Mouse (Mus musculus) midbrain, embryonic 11.5 days (tissue): Measurements from ENCODE around the gene Fastk. TPM values are rescaled to one million over a fixed set of nuclear protein-coding genes. Genes with fewer than 3 reads are reported as not detected.
A peak's percentile ranks its signal among the peaks of the same experiment; 100 is the strongest.

Experiments
- ATAC-seq: fragments of 200-750 bp; cut with Nextera tagmentation; 2 replicates; pipeline ENCODE4 v1.8.0; 2017; ENCODE audit warnings: moderate TSS enrichment, moderate library complexity; ENCODE audit not compliant: low FRiP score
- DNase-seq: peaks from one replicate; pipeline ENCODE4 v3.0.0; 2015; ENCODE audit warnings: low spot score; ENCODE audit errors: missing footprints
- H3K27ac ChIP-seq: fragments of 300-500 bp; sonication (generic); 2 replicates; pipeline ENCODE4 v1.5.1; 2014; ENCODE audit warnings: low read depth, low read length
- H3K27me3 ChIP-seq: fragments of 300-500 bp; sonication (generic); 2 replicates; pipeline ENCODE4 v1.6.1; 2014; ENCODE audit warnings: mild to moderate bottlenecking, low read length, moderate library complexity, mixed read lengths; ENCODE audit not compliant: control insufficient read depth, insufficient read depth
- H3K36me3 ChIP-seq: fragments of 300-500 bp; sonication (generic); 2 replicates; pipeline ENCODE4 v1.6.1; 2014; ENCODE audit warnings: mild to moderate bottlenecking, low read length, moderate library complexity, mixed read lengths; ENCODE audit not compliant: control insufficient read depth, insufficient read depth
- H3K4me1 ChIP-seq: fragments of 300-500 bp; sonication (generic); 2 replicates; pipeline ENCODE4 v1.6.1; 2014; ENCODE audit warnings: low read length; ENCODE audit not compliant: control insufficient read depth, insufficient read depth
- H3K4me2 ChIP-seq: fragments of 300-500 bp; sonication (generic); 2 replicates; pipeline ENCODE4 v1.6.1; 2014; ENCODE audit warnings: mild to moderate bottlenecking, moderate library complexity
- H3K4me3 ChIP-seq: fragments of 300-500 bp; sonication (generic); 2 replicates; pipeline ENCODE4 v1.5.1; 2014; ENCODE audit warnings: low read depth, low read length
- H3K9ac ChIP-seq: fragments of 300-500 bp; sonication (generic); 2 replicates; pipeline ENCODE4 v1.6.1; 2014; ENCODE audit warnings: low read length
- H3K9me3 ChIP-seq: fragments of 300-500 bp; sonication (generic); 2 replicates; pipeline ENCODE4 v1.6.1; 2016; ENCODE audit warnings: low read length; ENCODE audit not compliant: control insufficient read depth
- WGBS: fragments of 180-500 bp; shearing (Covaris S2); extraction: QIAGEN DNeasy Blood & Tissue Kit; methylation state at CpG from one replicate; pipeline ENCODE4 v1.1.7; 2014; 5-methylcytosine and 5-hydroxymethylcytosine counted together
- polyA plus RNA-seq: library from polyadenylated mRNA; unstranded; fragments of >200 nt; fragmentation: Nextera tagmentation; extraction: Ambion mirVana; gene quantifications from 2 replicates; pipeline ENCODE4 v1.2.1, GENCODE M21; 2014

Gene Fastk
- polyA plus RNA-seq, 1 experiment from 2014 or later, result 84.6 TPM

DNA sequence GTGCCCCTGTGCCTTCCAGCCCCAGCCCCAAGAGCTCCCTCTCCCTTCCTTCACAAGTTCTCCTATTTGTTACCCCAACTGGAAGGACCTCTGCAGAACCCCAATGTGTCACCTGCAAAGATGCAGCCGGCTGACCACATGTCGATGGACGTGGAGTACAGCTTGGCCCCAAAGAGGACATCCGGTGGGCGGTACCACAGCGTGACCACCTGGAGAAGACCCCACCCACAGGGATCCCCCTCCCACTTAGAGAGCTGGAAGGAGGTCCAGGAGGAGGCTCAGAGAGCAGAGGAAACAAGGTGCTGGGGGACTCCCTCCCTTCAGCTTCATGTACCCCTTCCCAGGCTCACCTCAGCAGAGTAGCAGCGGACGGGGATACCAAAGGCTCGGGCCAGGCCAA, 24.7 kb downstream of the Fastk start:
- Histone ChIP-seq H3K36me3 (peaks cover 7% of the 10 kb centered on the region), H3K9me3 (no peaks in the 10 kb centered on the region), H3K27me3 (no peaks in the 10 kb centered on the region), H3K4me1 (peaks cover 16% of the 10 kb centered on the region), H3K4me2 (no peak overlapping the region), H3K9ac (no peak overlapping the region), H3K4me3 (no peak overlapping the region), H3K27ac (no peak overlapping the region)
- DNase-seq (no peak), ATAC-seq (no peak)
- WGBS, result 89% methylated on average over 9 of the region's 9 CpGs

DNA sequence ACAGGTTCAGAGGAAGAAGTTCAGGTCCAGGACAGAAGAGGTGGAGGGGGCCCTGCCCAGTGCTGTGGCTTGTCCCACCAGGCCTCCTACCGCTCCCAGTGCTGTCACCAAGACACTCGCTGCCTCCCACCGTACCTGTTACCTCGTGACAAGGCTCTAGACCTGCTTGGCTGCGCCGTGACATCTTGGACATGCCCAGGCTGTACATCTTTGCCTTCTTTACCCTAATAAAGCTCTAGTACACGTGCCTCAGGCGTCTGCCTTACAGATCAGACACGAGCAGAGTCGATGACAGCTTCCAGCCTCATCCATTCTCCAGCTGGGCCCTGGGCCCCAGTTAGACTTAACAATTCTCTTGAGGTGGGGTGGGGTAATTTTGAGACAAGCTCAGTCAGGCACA, 27.5 kb downstream of the Fastk start:
- WGBS, result 88% methylated on average over 10 of the region's 10 CpGs
- Histone ChIP-seq H3K9me3 (no peaks in the 10 kb centered on the region), H3K4me1 (peaks cover 1% of the 10 kb centered on the region), H3K27me3 (no peaks in the 10 kb centered on the region), H3K27ac (no peak overlapping the region), H3K4me3 (no peak overlapping the region), H3K36me3 (peaks cover 7% of the 10 kb centered on the region), H3K4me2 (no peak overlapping the region), H3K9ac (no peak overlapping the region)
- ATAC-seq (no peak), DNase-seq (no peak)

DNA sequence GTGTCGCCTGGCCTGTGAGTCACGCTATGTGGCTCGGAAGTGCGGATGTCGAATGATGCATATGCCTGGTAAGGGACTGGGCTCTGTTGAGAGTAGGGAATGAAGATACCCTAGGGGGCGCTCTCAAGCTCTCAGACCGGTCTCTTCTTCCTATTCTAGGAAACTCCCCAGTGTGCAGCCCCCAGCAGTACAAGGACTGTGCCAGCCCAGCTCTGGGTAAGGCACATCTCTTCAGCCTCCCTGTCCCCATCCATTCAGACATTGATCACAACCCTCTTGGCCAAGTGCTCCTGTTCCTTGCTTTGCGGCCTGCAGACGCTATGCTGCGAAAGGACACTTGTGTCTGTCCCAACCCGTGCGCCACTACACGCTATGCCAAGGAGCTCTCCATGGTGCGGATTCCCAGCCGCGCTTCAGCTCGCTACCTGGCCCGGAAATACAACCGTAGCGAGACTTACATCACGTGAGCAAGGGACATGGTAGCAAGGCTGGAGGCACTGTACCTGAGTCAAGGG, 28.8 kb downstream of the Fastk start:
- H3K4me3 ChIP-seq, result no peak overlapping the region

DNA sequence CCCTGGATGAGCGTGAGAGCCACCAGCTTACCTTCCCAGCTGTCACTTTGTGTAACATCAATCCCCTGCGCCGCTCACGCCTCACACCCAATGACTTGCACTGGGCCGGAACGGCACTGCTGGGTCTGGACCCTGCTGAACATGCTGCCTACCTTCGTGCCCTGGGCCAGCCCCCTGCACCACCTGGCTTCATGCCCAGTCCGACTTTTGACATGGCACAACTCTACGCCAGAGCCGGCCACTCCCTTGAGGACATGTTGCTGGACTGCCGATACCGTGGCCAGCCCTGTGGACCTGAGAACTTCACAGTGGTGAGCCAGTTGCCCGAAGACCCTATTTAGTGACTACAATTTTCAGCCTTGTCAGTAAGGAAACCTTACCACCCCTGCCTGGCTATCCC, 31.1 kb downstream of the Fastk start:
- Histone ChIP-seq H3K9me3 (no peaks in the 10 kb centered on the region), H3K36me3 (peaks cover 3% of the 10 kb centered on the region), H3K4me3 (no peak overlapping the region), H3K9ac (no peak overlapping the region), H3K4me1 (no peaks in the 10 kb centered on the region), H3K27ac (no peak overlapping the region), H3K4me2 (no peak overlapping the region), H3K27me3 (no peaks in the 10 kb centered on the region)
- DNase-seq, result no peak
- no peak for ATAC-seq
- 85% methylated on average over 13 of the region's 13 CpGs for WGBS

More for the DNA sequence above, 28.8 kb downstream of the Fastk start:
- DNase-seq (peak; percentile 96), ATAC-seq (peak; percentile 68)
- peaks cover 7% of the 10 kb centered on the region for H3K36me3 ChIP-seq
- no peak overlapping the region for H3K27ac ChIP-seq
- no peak overlapping the region for H3K4me2 ChIP-seq
- no peak overlapping the region for H3K9ac ChIP-seq
- H3K4me1 ChIP-seq, result no peaks in the 10 kb centered on the region
- WGBS, result 5% methylated on average over 21 of the region's 21 CpGs
- no peaks in the 10 kb centered on the region for H3K9me3 ChIP-seq
- H3K27me3 ChIP-seq, result no peaks in the 10 kb centered on the region

DNA sequence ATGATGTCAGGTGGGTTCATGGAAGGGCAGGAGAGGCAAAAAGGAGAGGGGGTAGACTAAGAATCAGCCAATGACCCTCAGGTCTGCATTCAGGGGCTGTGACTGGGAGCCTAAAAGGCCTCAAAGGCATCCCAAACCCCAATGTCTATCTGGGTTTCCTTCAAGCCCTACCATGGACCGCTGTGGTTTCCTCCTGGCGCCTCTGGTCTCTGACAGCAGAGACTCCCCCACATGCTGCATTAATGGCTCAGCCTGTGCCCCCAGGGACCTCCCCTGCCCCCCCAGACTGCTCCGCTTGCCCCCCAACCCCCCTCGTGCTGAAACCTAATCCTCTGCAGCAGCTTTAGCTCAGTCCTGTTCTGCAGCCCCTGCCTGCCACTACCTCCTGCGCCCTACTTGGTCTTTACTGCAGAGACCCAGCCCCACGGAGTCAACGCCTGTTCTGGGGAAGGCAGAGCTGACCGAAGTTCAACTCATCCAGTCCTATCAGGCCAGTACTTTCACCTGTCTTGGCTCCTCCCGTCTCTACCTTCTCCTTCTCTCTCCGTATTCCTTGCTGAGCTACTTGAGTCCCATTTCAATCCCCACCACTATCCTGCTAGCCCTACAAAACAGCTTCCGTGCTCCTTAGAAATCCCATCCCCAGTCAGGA, 31.9 kb downstream of the Fastk start, which contains the start of gene Asic3:
Gene Asic3 (plus strand): TSS at position 351 of the 652 bp plus-strand sequence.
- H3K9ac ChIP-seq, result no peak within 1 kb of the TSS
- DNase-seq (no peak), ATAC-seq (no peak)
- H3K36me3 ChIP-seq, result peaks cover 3% of the 10 kb centered on the region
- no peaks in the 10 kb centered on the region for H3K27me3 ChIP-seq
- H3K27ac ChIP-seq, result no peak within 1 kb of the TSS
- WGBS, result 50% methylated on average over 11 of the region's 11 CpGs
- H3K4me1 ChIP-seq, result no peaks in the 10 kb centered on the region
- H3K4me3 ChIP-seq, result no peak within 1 kb of the TSS
- H3K4me2 ChIP-seq, result no peak within 1 kb of the TSS
- H3K9me3 ChIP-seq, result no peaks in the 10 kb centered on the region

DNA sequence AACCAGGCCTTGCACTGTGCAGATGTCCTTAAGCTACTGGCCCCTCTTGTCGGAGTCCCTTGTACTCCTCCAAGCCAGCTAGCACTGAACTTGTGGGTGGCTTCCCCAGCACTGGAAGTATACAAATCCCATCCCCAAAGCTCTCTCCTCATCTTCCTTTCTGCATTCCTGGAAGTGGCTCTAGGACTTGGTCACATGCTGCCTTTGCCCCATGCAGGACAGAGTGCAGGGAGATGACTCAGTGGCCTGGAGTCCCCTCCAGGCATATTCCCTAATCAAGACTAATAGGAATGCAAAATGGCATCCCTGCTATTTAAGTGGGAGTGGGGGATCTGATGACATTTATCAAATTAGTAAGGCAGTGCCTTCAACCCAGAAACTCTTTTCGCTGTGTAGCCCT, 33.0 kb downstream of the Fastk start:
- WGBS, result 92% methylated on average over 2 of the region's 2 CpGs

DNA sequence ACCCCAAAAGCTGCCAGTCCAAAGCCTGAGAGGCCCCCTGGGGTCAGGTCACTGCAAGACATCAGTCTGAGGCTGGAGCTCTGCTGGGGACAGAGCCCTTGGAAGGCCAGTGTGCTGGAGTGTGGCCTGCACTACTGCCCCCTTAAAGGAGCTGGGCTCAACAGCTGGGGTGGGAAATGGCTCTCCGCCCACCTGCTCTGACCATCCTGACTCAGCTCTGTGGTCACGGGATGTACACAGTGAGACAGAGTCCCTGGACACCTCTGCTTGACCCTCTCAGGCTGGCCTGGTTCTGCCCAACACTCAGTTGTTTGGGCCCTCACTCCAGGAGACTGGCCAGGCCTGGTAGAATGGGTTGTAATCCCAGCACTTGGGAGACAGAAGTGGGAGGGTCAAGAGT, 35.6 kb downstream of the Fastk start:
- DNase-seq (no peak), ATAC-seq (no peak; the same call in 1 of the 2 replicates)
- no peak overlapping the region for H3K9ac ChIP-seq
- H3K4me1 ChIP-seq, result no peaks in the 10 kb centered on the region
- H3K36me3 ChIP-seq, result peaks cover 2% of the 10 kb centered on the region; the same call in 1 of the 2 replicates
- H3K4me2 ChIP-seq, result no peak overlapping the region
- no peaks in the 10 kb centered on the region for H3K27me3 ChIP-seq
- 75% methylated on average over 2 of the region's 2 CpGs for WGBS
- H3K27ac ChIP-seq, result no peak overlapping the region
- H3K4me3 ChIP-seq, result no peak overlapping the region
- no peaks in the 10 kb centered on the region for H3K9me3 ChIP-seq

More for the DNA sequence above, 33.0 kb downstream of the Fastk start:
- Histone ChIP-seq H3K27ac (no peak overlapping the region), H3K27me3 (no peaks in the 10 kb centered on the region), H3K4me1 (no peaks in the 10 kb centered on the region), H3K9ac (no peak overlapping the region), H3K4me2 (no peak overlapping the region), H3K36me3 (no peaks in the 10 kb centered on the region), H3K4me3 (no peak overlapping the region), H3K9me3 (no peaks in the 10 kb centered on the region)
- no peak for DNase-seq
- ATAC-seq, result no peak

DNA sequence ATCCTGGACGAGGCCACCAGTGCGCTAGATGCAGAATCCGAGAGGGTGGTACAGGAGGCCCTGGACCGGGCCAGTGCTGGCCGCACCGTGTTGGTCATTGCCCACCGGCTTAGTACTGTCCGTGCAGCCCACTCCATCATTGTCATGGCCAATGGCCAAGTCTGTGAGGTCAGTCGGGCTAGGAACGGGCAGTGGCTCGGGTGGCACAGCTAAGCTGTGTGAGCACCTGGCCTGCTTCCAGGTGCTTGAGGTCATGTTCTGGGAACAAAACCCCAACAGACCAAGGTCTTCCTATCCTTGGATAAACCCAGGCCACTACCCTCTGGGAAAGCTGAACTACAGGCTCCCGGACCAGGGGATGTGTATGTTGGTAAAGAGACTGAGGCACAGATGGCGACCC, 36.4 kb downstream of the Fastk start:
- H3K27ac ChIP-seq, result no peak overlapping the region
- no peaks in the 10 kb centered on the region for H3K27me3 ChIP-seq
- H3K9ac ChIP-seq, result no peak overlapping the region
- H3K4me1 ChIP-seq, result no peaks in the 10 kb centered on the region
- H3K4me3 ChIP-seq, result no peak overlapping the region
- no peak for DNase-seq
- WGBS, result 96% methylated on average over 13 of the region's 13 CpGs
- no peak overlapping the region for H3K4me2 ChIP-seq
- H3K36me3 ChIP-seq, result peaks cover 2% of the 10 kb centered on the region; the same call in 1 of the 2 replicates
- no peaks in the 10 kb centered on the region for H3K9me3 ChIP-seq
- ATAC-seq, result no peak

DNA sequence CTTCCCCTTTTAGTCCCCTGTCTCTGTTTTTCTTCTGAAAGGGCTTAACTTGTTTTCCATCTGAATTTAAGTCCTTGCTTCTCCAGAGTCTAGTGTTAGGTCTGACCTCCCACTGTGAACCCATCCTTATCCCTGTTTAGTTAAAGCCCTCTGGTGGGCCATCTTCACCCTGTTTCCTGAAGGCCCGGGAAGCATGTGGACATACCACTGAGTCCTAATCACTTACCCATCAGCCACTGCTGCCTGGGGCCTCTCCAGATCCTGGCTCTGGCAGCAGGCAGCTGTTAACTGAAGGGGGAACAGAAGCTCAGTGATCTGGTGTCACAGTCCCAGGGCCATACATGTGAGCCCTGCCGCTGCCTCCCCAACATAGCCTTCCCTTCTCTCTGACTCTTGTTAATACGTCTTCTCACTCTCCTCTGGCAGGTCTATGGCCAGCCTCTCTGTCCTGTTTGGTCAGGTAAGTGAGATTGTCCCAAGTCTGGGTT, 39.7 kb downstream of the Fastk start:
- H3K4me1 ChIP-seq, result no peaks in the 10 kb centered on the region
- H3K9ac ChIP-seq, result no peak overlapping the region
- H3K27ac ChIP-seq, result no peak overlapping the region
- no peaks in the 10 kb centered on the region for H3K27me3 ChIP-seq
- ATAC-seq (no peak), DNase-seq (no peak)
- no peaks in the 10 kb centered on the region for H3K9me3 ChIP-seq
- no peak overlapping the region for H3K4me3 ChIP-seq
- H3K36me3 ChIP-seq, result peaks cover 4% of the 10 kb centered on the region; the same call in 1 of the 2 replicates
- 72% methylated on average over 3 of the region's 3 CpGs for WGBS
- H3K4me2 ChIP-seq, result no peak overlapping the region
